Mouse (Mus musculus) heart, embryonic 11.5 days (tissue): ENCODE data around the gene Tnfrsf22. TPM values are rescaled to one million over a fixed set of nuclear protein-coding genes. Genes with fewer than 3 reads are reported as not detected.
A peak's percentile ranks its signal among the peaks of the same experiment; 100 is the strongest.
"Not testable (repeated sequence)": the region's sequence is repeated elsewhere in the genome, so short reads cannot be mapped to it uniquely, and the experiment has no call there.

Source experiments
- ATAC-seq: fragments of 200-750 bp; cut with Nextera tagmentation; replicated peaks from 2 replicates; pipeline ENCODE4 v1.8.0; 2017; ENCODE audit warnings: moderate library complexity; ENCODE audit not compliant: insufficient number of reproducible peaks, low FRiP score, low TSS enrichment
- H3K27ac ChIP-seq: fragments of 300-500 bp; sonication (generic); 2 replicates; pipeline ENCODE4 v1.5.1; 2014; ENCODE audit warnings: mild to moderate bottlenecking, low read depth, low read length
- H3K27me3 ChIP-seq: fragments of 300-500 bp; sonication (generic); 2 replicates; pipeline ENCODE4 v1.6.1; 2014; ENCODE audit warnings: mild to moderate bottlenecking, low read length, mixed read lengths; ENCODE audit not compliant: control insufficient read depth, insufficient read depth
- H3K36me3 ChIP-seq: fragments of 300-500 bp; sonication (generic); 2 replicates; pipeline ENCODE4 v1.6.1; 2014; ENCODE audit warnings: mild to moderate bottlenecking, low read length, moderate library complexity, mixed read lengths; ENCODE audit not compliant: control insufficient read depth, insufficient read depth
- H3K4me1 ChIP-seq: fragments of 300-500 bp; sonication (generic); 2 replicates; pipeline ENCODE4 v1.6.1; 2014; ENCODE audit warnings: low read length; ENCODE audit not compliant: control insufficient read depth, insufficient read depth
- H3K4me2 ChIP-seq: fragments of 300-500 bp; sonication (generic); 2 replicates; pipeline ENCODE4 v1.6.1; 2014; ENCODE audit warnings: mild to moderate bottlenecking, moderate library complexity
- H3K4me3 ChIP-seq: fragments of 300-500 bp; sonication (generic); 2 replicates; pipeline ENCODE4 v1.5.1; 2014; ENCODE audit warnings: low read depth, low read length
- H3K9ac ChIP-seq: fragments of 300-500 bp; sonication (generic); 2 replicates; pipeline ENCODE4 v1.6.1; 2014; ENCODE audit warnings: mild to moderate bottlenecking, low read depth, low read length, moderate library complexity
- H3K9me3 ChIP-seq: fragments of 300-500 bp; sonication (generic); replicated peaks from 2 replicates; pipeline ENCODE4 v1.6.1; 2016; ENCODE audit warnings: low read length; ENCODE audit not compliant: control insufficient read depth
- WGBS: fragments of 180-500 bp; shearing (Covaris S2); extraction: QIAGEN DNeasy Blood & Tissue Kit; methylation state at CpG from one replicate; pipeline ENCODE4 v1.1.7; 2014; ENCODE audit not compliant: insufficient replicate concordance; 5-methylcytosine and 5-hydroxymethylcytosine counted together
- polyA plus RNA-seq: library from polyadenylated mRNA; unstranded; fragments of >200 nt; fragmentation: Nextera tagmentation; extraction: Ambion mirVana; gene quantifications from 2 replicates; pipeline ENCODE4 v1.2.1, GENCODE M21; 2014

The Tnfrsf22 gene
- polyA plus RNA-seq, 1 experiment from 2014 or later: 5.0 TPM

GRCm38 (mm10) chr7:143663470-143663869 lies 14.0 kb upstream of the Tnfrsf22 start:
- H3K4me1 ChIP-seq: no peaks in the 10 kb centered on the region
- no peaks in the 10 kb centered on the region for H3K9me3 ChIP-seq
- H3K9ac ChIP-seq: no peak overlapping the region
- no peak overlapping the region for H3K4me2 ChIP-seq
- H3K4me3 ChIP-seq: no peak overlapping the region
- no peaks in the 10 kb centered on the region for H3K27me3 ChIP-seq
- H3K27ac ChIP-seq: no peak overlapping the region
- WGBS: 67% methylated on average over 2 of the region's 2 CpGs
- H3K36me3 ChIP-seq: no peaks in the 10 kb centered on the region
- ATAC-seq: no peak

- H3K27me3 ChIP-seq: no peaks in the 10 kb centered on the region
- no peak overlapping the region for H3K9ac ChIP-seq
- H3K27ac ChIP-seq: no peak overlapping the region
- no peak overlapping the region for H3K4me2 ChIP-seq
- no peaks in the 10 kb centered on the region for H3K4me1 ChIP-seq
- H3K4me3 ChIP-seq: no peak overlapping the region
- no peak for ATAC-seq
- no peaks in the 10 kb centered on the region for H3K36me3 ChIP-seq
- H3K9me3 ChIP-seq: no peaks in the 10 kb centered on the region
Measured at GRCm38 (mm10) chr7:143660797-143661196, 11.3 kb upstream of the Tnfrsf22 start.

- not testable (repeated sequence) for H3K36me3 ChIP-seq
Measured at GRCm38 (mm10) chr7:143649769-143650346, 397 bp upstream of the Tnfrsf22 start.

GRCm38 (mm10) chr7:143643949-143644348 lies 5.5 kb downstream of the Tnfrsf22 start:
- ATAC-seq, H3K9ac ChIP-seq, H3K4me3 ChIP-seq, H3K27me3 ChIP-seq, H3K9me3 ChIP-seq, H3K4me2 ChIP-seq, H3K4me1 ChIP-seq, H3K36me3 ChIP-seq, H3K27ac ChIP-seq: not testable (repeated sequence)
- 66% methylated on average over 2 of the region's 2 CpGs for WGBS

More at GRCm38 (mm10) chr7:143649769-143650346, 397 bp upstream of the Tnfrsf22 start:
- H3K9me3 ChIP-seq, H3K9ac ChIP-seq, H3K4me1 ChIP-seq, ATAC-seq, H3K27ac ChIP-seq, H3K27me3 ChIP-seq: not testable (repeated sequence)
- WGBS: 56% methylated on average over 10 of the region's 10 CpGs
- Histone ChIP-seq H3K4me3 (peak overlapping the region; percentile 69), H3K4me2 (peak overlapping the region; percentile 95)

- Histone ChIP-seq H3K4me2 (no peak overlapping the region), H3K4me1 (no peaks in the 10 kb centered on the region), H3K27me3 (no peaks in the 10 kb centered on the region), H3K9me3 (no peaks in the 10 kb centered on the region), H3K9ac (no peak overlapping the region), H3K27ac (no peak overlapping the region), H3K36me3 (no peaks in the 10 kb centered on the region), H3K4me3 (no peak overlapping the region)
- ATAC-seq: no peak
- 88% methylated on average over 1 of the region's 1 CpGs for WGBS
Measured at GRCm38 (mm10) chr7:143636674-143637073, 12.8 kb downstream of the Tnfrsf22 start.

GRCm38 (mm10) chr7:143631503-143631902 lies 18.0 kb downstream of the Tnfrsf22 start:
- no peaks in the 10 kb centered on the region for H3K9me3 ChIP-seq

GRCm38 (mm10) chr7:143629501-143629900 lies 20.0 kb downstream of the Tnfrsf22 start:
- H3K4me3 ChIP-seq: no peak overlapping the region
- no peaks in the 10 kb centered on the region for H3K36me3 ChIP-seq
- no peak overlapping the region for H3K27ac ChIP-seq
- no peaks in the 10 kb centered on the region for H3K27me3 ChIP-seq
- H3K9me3 ChIP-seq: no peaks in the 10 kb centered on the region
- WGBS: 50% methylated on average over 1 of the region's 1 CpGs
- no peak for ATAC-seq
- H3K9ac ChIP-seq: no peak overlapping the region
- no peak overlapping the region for H3K4me2 ChIP-seq
- H3K4me1 ChIP-seq: no peaks in the 10 kb centered on the region

More at GRCm38 (mm10) chr7:143631503-143631902, 18.0 kb downstream of the Tnfrsf22 start:
- no peak overlapping the region for H3K9ac ChIP-seq
- no peaks in the 10 kb centered on the region for H3K27me3 ChIP-seq
- WGBS: 49% methylated on average over 2 of the region's 2 CpGs
- H3K4me3 ChIP-seq: no peak overlapping the region
- H3K4me1 ChIP-seq: no peaks in the 10 kb centered on the region
- no peak overlapping the region for H3K4me2 ChIP-seq
- H3K36me3 ChIP-seq: no peaks in the 10 kb centered on the region
- no peak overlapping the region for H3K27ac ChIP-seq
- ATAC-seq: no peak

- ATAC-seq: no peak
- Histone ChIP-seq H3K9ac (no peak within 1 kb of the TSS), H3K27ac (no peak within 1 kb of the TSS), H3K4me3 (no peak within 1 kb of the TSS), H3K9me3 (no peaks in the 10 kb centered on the region), H3K4me2 (no peak within 1 kb of the TSS), H3K27me3 (no peaks in the 10 kb centered on the region), H3K36me3 (no peaks in the 10 kb centered on the region), H3K4me1 (no peaks in the 10 kb centered on the region)
- 83% methylated on average over 1 of the region's 1 CpGs for WGBS
Measured at GRCm38 (mm10) chr7:143628540-143628939, 20.9 kb downstream of the Tnfrsf22 start, which contains the start of gene Tnfrsf26. Tnfrsf26 (minus strand) TSS chr7:143628722.

GRCm38 (mm10) chr7:143627555-143628286 lies 21.7 kb downstream of the Tnfrsf22 start:
- WGBS: 42% methylated on average over 10 of the region's 10 CpGs
- no peak for ATAC-seq

More at GRCm38 (mm10) chr7:143627555-143628286, 21.7 kb downstream of the Tnfrsf22 start:
- H3K27ac ChIP-seq: no peak overlapping the region
- no peaks in the 10 kb centered on the region for H3K4me1 ChIP-seq
- no peaks in the 10 kb centered on the region for H3K9me3 ChIP-seq
- H3K9ac ChIP-seq: no peak overlapping the region
- H3K4me2 ChIP-seq: no peak overlapping the region
- H3K27me3 ChIP-seq: no peaks in the 10 kb centered on the region
- no peaks in the 10 kb centered on the region for H3K36me3 ChIP-seq
- H3K4me3 ChIP-seq: no peak overlapping the region
